Mouse (Mus musculus) heart, adult 2 months (tissue): ENCODE results near the gene Sec14l4. TPM values are rescaled to one million over a fixed set of nuclear protein-coding genes. Genes with fewer than 3 reads are reported as not detected.

Source experiments
- DNase-seq, 2 experiments: peaks; one replicate each; pipeline ENCODE4 v3.0.0; 2021
- H3K27ac ChIP-seq: fragments of 200-600 bp; 2 replicates; pipeline ENCODE4 v1.8.1; 2022
- H3K27me3 ChIP-seq: fragments of 200-500 bp; 2 replicates; pipeline ENCODE4 v1.6.1; 2012; ENCODE audit warnings: mild to moderate bottlenecking, low read length, inconsistent platforms, mixed read lengths; ENCODE audit not compliant: control insufficient read depth, insufficient read depth
- H3K36me3 ChIP-seq: fragments of 200-500 bp; 2 replicates; pipeline ENCODE4 v1.6.1; 2012; ENCODE audit warnings: low read length, inconsistent platforms; ENCODE audit not compliant: control insufficient read depth, insufficient read depth
- H3K4me1 ChIP-seq: fragments of 200-500 bp; 2 replicates; pipeline ENCODE4 v1.6.1; 2011; ENCODE audit warnings: low read length; ENCODE audit not compliant: control insufficient read depth, insufficient read depth
- H3K4me3 ChIP-seq: fragments of 200-600 bp; 2 replicates; pipeline ENCODE4 v1.8.1; 2022
- H3K79me2 ChIP-seq: fragments of 200-500 bp; replicated peaks from 2 replicates; pipeline ENCODE4 v1.6.1; 2012; ENCODE audit warnings: mild to moderate bottlenecking, inconsistent platforms, low read length, moderate library complexity, mixed read lengths; ENCODE audit not compliant: control insufficient read depth, insufficient read depth
- H3K9ac ChIP-seq: fragments of 200-500 bp; 2 replicates; pipeline ENCODE4 v1.6.1; 2012; ENCODE audit warnings: low read depth, mild to moderate bottlenecking, control low read depth, inconsistent platforms, low read length, mixed read lengths
- CTCF ChIP-seq: fragments of 200-600 bp; IDR thresholded peaks from 2 replicates; pipeline ENCODE4 v1.8.1; 2022; ENCODE audit warnings: antibody characterized with exemption, mild to moderate bottlenecking, moderate library complexity
- EP300 ChIP-seq: fragments of 200-500 bp; IDR thresholded peaks from 2 replicates; pipeline ENCODE4 v1.6.1; 2011; ENCODE audit warnings: low read depth, low read length, control low read depth; ENCODE audit not compliant: insufficient read depth
- POLR2A ChIP-seq: fragments of 200-500 bp; IDR thresholded peaks from 2 replicates; pipeline ENCODE4 v1.6.1; 2011; ENCODE audit warnings: mild to moderate bottlenecking, low read depth, low read length, control low read depth; ENCODE audit not compliant: insufficient read depth
- WGBS: fragments of 180-500 bp; shearing (Covaris S2); methylation state at CpG from one replicate; pipeline ENCODE4 v1.1.7; 2018; 5-methylcytosine and 5-hydroxymethylcytosine counted together
- intact Hi-C: fragments of 180-260 bp; cut with DNase I; formaldehyde crosslinking; loops from one replicate; pipeline ENCODE4 v1.15.1; 2025
- polyA plus RNA-seq: library from polyadenylated mRNA; depleted of rRNA; stranded (reverse); fragments of >200 nt; gene quantifications from 2 replicates; pipeline ENCODE4 v1.2.3, GENCODE M21; 2012; rRNA removed
- total RNA-seq, 2 experiments: library from RNA; stranded (reverse); gene quantifications; 2 replicates each; pipeline ENCODE4 v1.2.3; 2021

The Sec14l4 gene
- total and polyA plus RNA-seq, 3 experiments, result 0.14 to 0.57 (median 0.47) TPM

DNA sequence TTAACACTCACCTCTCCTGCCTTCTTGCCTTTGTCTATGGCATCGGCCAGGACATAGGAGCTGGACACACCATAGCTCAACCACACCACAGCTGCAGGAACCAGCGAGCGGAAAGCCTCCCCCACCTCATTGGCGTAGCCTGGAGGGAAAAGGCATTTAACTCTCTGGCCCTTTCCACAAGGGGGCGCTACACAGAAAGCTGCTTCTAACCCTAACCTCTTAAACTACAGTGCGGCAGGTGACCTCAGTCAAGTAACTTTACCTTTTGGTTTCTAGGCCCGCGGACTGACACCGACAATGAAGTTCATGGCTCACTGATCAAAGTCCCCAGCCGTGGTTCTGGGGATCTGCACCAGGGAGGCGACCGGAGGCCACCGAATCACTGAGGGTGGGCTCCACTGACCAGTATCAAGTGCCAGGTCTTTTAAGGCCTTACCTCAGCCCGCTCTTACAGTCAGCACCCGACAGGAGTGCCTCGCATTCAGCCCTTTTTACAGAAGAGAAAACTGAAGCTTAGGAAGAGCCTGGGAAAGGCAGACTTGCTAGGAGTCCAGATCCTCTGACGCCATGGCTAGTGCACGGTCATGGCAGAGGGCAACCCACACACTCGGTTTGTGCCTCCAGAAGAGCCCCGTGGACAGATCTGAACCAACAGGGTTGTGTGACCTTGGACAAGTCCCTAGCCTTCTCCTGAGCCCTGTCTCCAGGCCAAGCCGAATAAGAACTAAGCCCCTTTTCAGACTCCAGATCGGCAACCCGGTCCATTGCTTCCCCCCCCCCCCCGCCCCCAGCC lies 63.3 kb downstream of the Sec14l4 start:
- peak overlapping the region; percentile 52 for H3K4me3 ChIP-seq
- H3K27me3 ChIP-seq, result no peaks in the 10 kb centered on the region
- 8% methylated on average over 24 of the region's 24 CpGs for WGBS
- no peaks in the 10 kb centered on the region for H3K79me2 ChIP-seq
- DNase-seq, result peak; percentile 70 to 71
- intact Hi-C loops, result loop anchor here (5.0 kb wide), 1 partner anchor 1003 kb away; the partner anchor contains the start of genes Ewsr1 and Rhbdd3
- no peaks in the 10 kb centered on the region for H3K36me3 ChIP-seq
- TF ChIP-seq EP300 (no peak), POLR2A (no peak), CTCF (peak; percentile 91)
- H3K27ac ChIP-seq, result peak overlapping the region; percentile 88
- peak overlapping the region; percentile 72 for H3K9ac ChIP-seq
- H3K4me1 ChIP-seq, result peaks cover 4% of the 10 kb centered on the region

GRCm38 (mm10) chr11:4095171-4096053 lies 64.2 kb downstream of the Sec14l4 start, which contains the start of gene Mtfp1:
TSS of gene Mtfp1 (minus strand) at chr11:4095445.
- intact Hi-C loops, result loop anchor here (1.0 to 5.0 kb wide), 2 partner anchors 123 to 1002 kb away; partner anchors contain the start of genes Castor1, Ewsr1 and Rhbdd3
- Histone ChIP-seq H3K27ac (peak within 1 kb of the TSS; percentile 95), H3K4me3 (peak within 1 kb of the TSS; percentile 52), H3K4me1 (peaks cover 4% of the 10 kb centered on the region), H3K36me3 (no peaks in the 10 kb centered on the region), H3K9ac (peak within 1 kb of the TSS; percentile 72), H3K79me2 (no peaks in the 10 kb centered on the region), H3K27me3 (no peaks in the 10 kb centered on the region)
- WGBS, result 5% methylated on average over 34 of the region's 34 CpGs
- peak; percentile 75 for DNase-seq
- TF ChIP-seq EP300, result 0 out of 2 replicates have a peak, but pooled peaks have one; percentile 25
- TF ChIP-seq CTCF, result no peak
- peak; percentile 76; the same call in 1 of the 2 replicates for TF ChIP-seq POLR2A

DNA sequence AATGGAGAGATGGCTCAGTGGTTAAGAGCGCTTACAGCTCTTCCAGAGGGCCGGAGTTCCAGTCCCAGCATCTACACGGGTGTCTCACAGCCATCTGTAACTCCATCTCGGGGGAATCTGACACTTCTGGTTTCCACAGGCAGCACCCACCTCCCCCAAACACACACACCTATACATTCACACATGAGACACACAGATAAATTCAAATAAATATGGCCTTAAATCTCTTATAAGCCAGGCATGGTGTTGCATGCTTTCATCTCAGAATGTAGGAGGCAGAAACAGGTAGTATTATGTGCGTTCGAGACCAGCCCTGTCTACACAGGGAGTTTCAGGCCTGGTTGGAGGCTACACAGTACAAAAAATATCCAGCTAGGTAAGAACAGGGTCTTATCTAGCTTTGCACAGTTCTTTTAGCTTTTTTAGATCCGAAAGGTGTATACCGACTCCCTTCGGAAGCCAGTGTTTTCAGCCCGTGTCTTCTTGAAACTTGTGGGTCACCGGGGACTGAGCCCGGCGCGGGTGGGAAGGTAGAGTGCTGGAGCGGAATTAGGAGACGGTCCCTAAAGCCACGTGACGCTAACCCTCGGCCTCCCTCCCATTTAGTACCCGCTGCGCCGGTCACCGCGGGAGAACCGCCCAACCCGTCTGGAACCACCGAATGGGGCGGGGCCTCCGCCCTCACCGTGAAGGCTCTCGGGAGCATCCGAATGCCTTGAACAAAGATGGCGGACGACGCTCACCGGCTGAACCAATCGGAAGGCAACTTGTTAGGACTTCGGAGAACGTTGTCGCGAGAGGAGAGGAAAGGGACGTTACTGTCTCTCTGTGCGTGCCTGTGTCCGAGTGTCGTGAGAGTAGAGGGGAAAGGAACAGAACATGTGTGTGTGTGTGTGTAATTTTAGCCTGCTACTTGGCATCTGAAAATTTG lies 65.1 kb downstream of the Sec14l4 start:
- WGBS, result 3% methylated on average over 45 of the region's 45 CpGs
- H3K4me1 ChIP-seq, result peaks cover 4% of the 10 kb centered on the region
- no peaks in the 10 kb centered on the region for H3K79me2 ChIP-seq
- H3K36me3 ChIP-seq, result no peaks in the 10 kb centered on the region
- DNase-seq, result peak; percentile 97 to 99
- peak overlapping the region; percentile 72 for H3K9ac ChIP-seq
- peak; percentile 91 for TF ChIP-seq EP300
- no peak for TF ChIP-seq CTCF
- peak; percentile 100 for TF ChIP-seq POLR2A
- peak overlapping the region; percentile 95 for H3K27ac ChIP-seq
- H3K27me3 ChIP-seq, result no peaks in the 10 kb centered on the region
- intact Hi-C loops, result loop anchor here (1.0 to 5.0 kb wide), 2 partner anchors 122 to 1001 kb away; partner anchors contain the start of genes Castor1, Ewsr1 and Rhbdd3
- peak overlapping the region; percentile 56 for H3K4me3 ChIP-seq

DNA sequence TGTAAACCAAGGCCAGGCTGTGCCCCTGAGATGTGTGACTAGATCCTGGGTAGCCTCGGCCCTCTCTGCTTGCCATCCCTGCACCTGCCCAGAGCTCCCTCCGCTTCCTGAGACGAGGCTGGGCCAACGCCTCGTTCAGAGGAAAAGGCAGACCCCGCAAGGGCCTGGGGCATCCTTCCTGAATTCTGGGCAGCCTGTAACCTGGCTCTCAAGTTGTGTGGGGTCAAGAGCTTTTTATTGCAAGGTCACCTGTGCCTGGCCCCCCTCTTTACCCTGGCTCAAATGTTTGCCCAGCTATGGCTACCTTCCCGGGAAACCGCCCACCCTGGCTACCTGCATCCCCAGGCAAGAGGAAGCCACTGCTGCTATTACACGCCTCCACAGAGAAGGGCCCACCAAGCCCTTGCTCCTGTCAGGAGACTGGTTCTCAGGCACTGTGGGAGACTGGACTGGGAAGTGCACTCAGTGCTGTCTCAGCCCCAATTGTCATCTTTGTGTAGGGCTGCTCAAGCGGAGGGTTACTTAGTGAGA lies 65.9 kb downstream of the Sec14l4 start:
- no peaks in the 10 kb centered on the region for H3K36me3 ChIP-seq
- TF ChIP-seq EP300 (no peak), CTCF (no peak), POLR2A (no peak)
- H3K79me2 ChIP-seq, result no peaks in the 10 kb centered on the region
- H3K4me3 ChIP-seq, result peak overlapping the region; percentile 56
- peak overlapping the region; percentile 72 for H3K9ac ChIP-seq
- peaks cover 4% of the 10 kb centered on the region for H3K4me1 ChIP-seq
- DNase-seq, result peak in 1 of 2 experiments; percentile 44
- no peaks in the 10 kb centered on the region for H3K27me3 ChIP-seq
- 40% methylated on average over 10 of the region's 10 CpGs for WGBS
- peak overlapping the region; percentile 95 for H3K27ac ChIP-seq
- intact Hi-C loops, result loop anchor here (5.0 kb wide), 1 partner anchor 1000 kb away; the partner anchor contains the start of genes Ewsr1 and Rhbdd3

Other genes starting within 250 kb of the Sec14l4 start
- gene Osbp2, start 167.6 kb upstream of the Sec14l4 start, total RNA-seq, result 10 to 100 TPM; 12.9 to 16.2 TPM
- gene Osbp2, start 167.6 kb upstream of the Sec14l4 start, polyA plus RNA-seq, result 10.9 and 14.2 TPM in 2 replicates
- gene 4921536K21Rik, start 136.4 kb upstream of the Sec14l4 start, total RNA-seq, result under 1 TPM; 0.57 to 0.81 TPM
- gene 4921536K21Rik, start 136.4 kb upstream of the Sec14l4 start, polyA plus RNA-seq, result 0.57 and 0.76 TPM in 2 replicates
- 10 to 100 TPM; 32.6 to 47.8 TPM for gene Dusp18, start 136.2 kb upstream of the Sec14l4 start, total RNA-seq
- 29.1 and 52.6 TPM in 2 replicates for gene Dusp18, start 136.2 kb upstream of the Sec14l4 start, polyA plus RNA-seq
- 1 to 10 TPM; 3.9 to 6.9 TPM for gene Slc35e4, start 116.8 kb upstream of the Sec14l4 start, total RNA-seq
- 4.5 and 6.3 TPM in 2 replicates for gene Slc35e4, start 116.8 kb upstream of the Sec14l4 start, polyA plus RNA-seq
- 10 to 100 TPM; 41.3 to 42.9 TPM for gene Tcn2, start 99.3 kb upstream of the Sec14l4 start, total RNA-seq
- 69.4 and 90.6 TPM in 2 replicates for gene Tcn2, start 99.3 kb upstream of the Sec14l4 start, polyA plus RNA-seq
- gene Pes1, start 67.5 kb upstream of the Sec14l4 start, total RNA-seq, result 10 to 100 TPM; 26.6 to 27.3 TPM
- gene Pes1, start 67.5 kb upstream of the Sec14l4 start, polyA plus RNA-seq, result 19.4 and 26.5 TPM in 2 replicates
- not detected for gene 4930556J24Rik, start 54.7 kb upstream of the Sec14l4 start, total RNA-seq
- gene 4930556J24Rik, start 54.7 kb upstream of the Sec14l4 start, polyA plus RNA-seq, result not detected in 2 replicates
- gene Gal3st1, start 47.8 kb upstream of the Sec14l4 start, total RNA-seq, result under 1 TPM; 0.18 to 0.21 TPM
- 0.47 and 1.1 TPM in 2 replicates for gene Gal3st1, start 47.8 kb upstream of the Sec14l4 start, polyA plus RNA-seq
- gene Sec14l3, start 33.4 kb downstream of the Sec14l4 start, total RNA-seq, result not detected
- gene Sec14l3, start 33.4 kb downstream of the Sec14l4 start, polyA plus RNA-seq, result 15.0 TPM in 1 of 2 replicates, not detected in the other
- 100 to 1,000 TPM; 129 to 141 TPM for gene Mtfp1, start 64.0 kb downstream of the Sec14l4 start, total RNA-seq
- 158 and 167 TPM in 2 replicates for gene Mtfp1, start 64.0 kb downstream of the Sec14l4 start, polyA plus RNA-seq
- under 1 TPM; 0.52 to 0.89 TPM for gene Sec14l2, start 92.0 kb downstream of the Sec14l4 start, total RNA-seq
- gene Sec14l2, start 92.0 kb downstream of the Sec14l4 start, polyA plus RNA-seq, result 0.35 and 0.53 TPM in 2 replicates
- gene Rnf215, start 103.7 kb downstream of the Sec14l4 start, total RNA-seq, result 10 to 100 TPM; 12.9 to 13.4 TPM
- 16.1 and 17.7 TPM in 2 replicates for gene Rnf215, start 103.7 kb downstream of the Sec14l4 start, polyA plus RNA-seq
- gene Ccdc157, start 128.8 kb downstream of the Sec14l4 start, total RNA-seq, result 1 to 10 TPM; 4.5 to 4.6 TPM
- 6.7 and 9.9 TPM in 2 replicates for gene Ccdc157, start 128.8 kb downstream of the Sec14l4 start, polyA plus RNA-seq
- gene Sf3a1, start 128.9 kb downstream of the Sec14l4 start, total RNA-seq, result 10 to 100 TPM; 37.2 to 38.7 TPM
- 17.9 and 23.4 TPM in 2 replicates for gene Sf3a1, start 128.9 kb downstream of the Sec14l4 start, polyA plus RNA-seq
- 10 to 100 TPM; 10.1 to 10.7 TPM for gene Tbc1d10a, start 155.3 kb downstream of the Sec14l4 start, total RNA-seq
- gene Tbc1d10a, start 155.3 kb downstream of the Sec14l4 start, polyA plus RNA-seq, result 17.3 and 22.3 TPM in 2 replicates
- 1 to 10 TPM; 4.0 to 5.9 TPM for gene Castor1, start 186.8 kb downstream of the Sec14l4 start, total RNA-seq
- 10.7 and 13.5 TPM in 2 replicates for gene Castor1, start 186.8 kb downstream of the Sec14l4 start, polyA plus RNA-seq
- under 1 TPM; 0.13 to 0.14 TPM for gene Osm, start 205.0 kb downstream of the Sec14l4 start, total RNA-seq
- gene Osm, start 205.0 kb downstream of the Sec14l4 start, polyA plus RNA-seq, result 0.14 and 0.15 TPM in 2 replicates
- gene Lif, start 226.1 kb downstream of the Sec14l4 start, total RNA-seq, result under 1 TPM; 0.21 to 0.36 TPM
- gene Lif, start 226.1 kb downstream of the Sec14l4 start, polyA plus RNA-seq, result 1.5 TPM in 2 replicates